Mouse (Mus musculus) cerebellum, adult 11 months (tissue): Measurements from ENCODE around the gene Zpbp.

ENCODE experiments used
- DNase-seq: peaks from one replicate; pipeline ENCODE4 v3.0.0; 2022

The Zpbp gene

GRCm38 (mm10) chr11:11461635-11462560 lies at the start of gene Zpbp, which contains the start of gene Spata48:
Gene Zpbp, minus strand, starts transcription at chr11:11462408.
Gene Spata48, plus strand, starts transcription at chr11:11462094.
- DNase-seq: peak; percentile 71

DNA sequence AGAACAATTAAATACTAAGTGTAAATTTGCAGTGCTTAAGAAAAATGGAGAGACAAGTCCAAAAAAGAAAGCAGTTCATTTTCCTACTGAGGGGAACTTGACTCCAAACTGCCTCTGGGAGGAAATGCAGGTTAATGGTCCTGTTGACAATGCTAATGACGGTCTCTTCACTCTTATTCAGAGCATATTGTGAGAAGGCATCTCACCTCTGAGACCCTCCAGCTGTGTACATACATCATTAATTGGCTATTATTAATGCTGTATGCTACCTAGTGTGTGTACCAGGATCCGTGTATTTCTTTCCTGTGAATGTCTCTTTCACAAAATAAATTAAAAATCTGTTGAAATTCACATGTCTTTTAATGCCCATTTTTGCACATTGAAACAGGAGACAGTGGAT lies 47.2 kb upstream of the Zpbp start:
- DNase-seq: no peak

DNA sequence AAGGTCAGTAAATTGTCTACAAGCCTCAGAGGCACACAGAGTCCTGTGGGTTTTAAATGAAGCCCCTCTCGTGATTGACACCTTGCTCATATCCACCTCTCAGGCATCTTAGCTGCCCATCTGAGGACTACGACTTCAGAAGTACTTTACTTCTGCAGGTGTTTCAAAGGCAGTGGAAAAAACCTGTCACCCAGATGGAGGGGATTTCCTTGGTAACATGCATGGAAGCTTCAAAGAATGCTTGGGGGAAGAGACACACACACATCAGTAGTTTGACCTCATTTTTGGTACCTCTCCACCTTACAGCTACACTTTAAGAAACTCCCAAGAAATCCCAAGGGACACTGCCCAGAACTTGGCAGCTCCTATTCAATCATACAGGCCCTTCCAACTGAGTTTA lies 44.0 kb upstream of the Zpbp start:
- no peak for DNase-seq

GRCm38 (mm10) chr11:11499944-11500343 lies 37.7 kb upstream of the Zpbp start:
- no peak for DNase-seq

- DNase-seq: no peak
These were observed 33.5 kb upstream of the Zpbp start for GRCm38 (mm10) chr11:11495697-11496096.

DNA sequence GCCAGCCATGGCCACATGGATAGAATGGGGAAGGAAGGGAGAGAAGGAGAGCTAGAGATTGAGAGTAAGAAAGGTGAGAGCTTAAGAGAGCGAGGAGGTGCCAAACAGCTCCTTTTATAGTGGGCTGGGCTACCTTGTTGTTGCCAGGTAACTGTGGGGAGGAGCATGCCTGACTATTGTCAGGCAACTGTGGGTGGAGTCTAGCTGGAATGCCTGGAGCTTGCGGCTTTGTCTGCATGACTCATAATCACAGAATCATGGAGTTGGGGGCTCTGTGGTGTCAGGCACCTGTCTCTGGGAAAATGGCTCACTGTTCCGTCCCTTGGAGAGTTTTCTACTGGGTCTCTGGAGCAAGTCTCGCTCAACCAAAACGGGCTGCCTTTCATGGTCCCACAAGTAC lies 29.8 kb upstream of the Zpbp start:
- no peak for DNase-seq

- no peak for DNase-seq
These were observed 22.2 kb upstream of the Zpbp start for GRCm38 (mm10) chr11:11484378-11484777.

- DNase-seq: no peak
These were observed 6.7 kb upstream of the Zpbp start for GRCm38 (mm10) chr11:11468924-11469323.

DNA sequence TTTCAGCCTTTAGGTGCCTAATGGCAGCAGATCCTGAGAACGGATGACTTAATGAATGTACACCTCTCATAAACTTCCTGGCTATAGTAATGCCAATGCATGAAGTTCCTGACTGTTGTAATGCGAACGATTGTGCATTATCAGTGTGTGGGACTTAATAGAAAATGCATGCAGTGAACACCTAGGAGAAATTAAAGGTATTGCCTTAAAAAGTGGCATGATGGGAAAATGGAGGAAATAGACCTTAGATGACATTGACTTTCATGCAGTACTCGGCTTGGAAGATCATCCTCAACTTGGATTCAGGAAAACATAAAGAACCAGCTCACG lies 318 bp upstream of the Zpbp start:
- DNase-seq: no peak

DNA sequence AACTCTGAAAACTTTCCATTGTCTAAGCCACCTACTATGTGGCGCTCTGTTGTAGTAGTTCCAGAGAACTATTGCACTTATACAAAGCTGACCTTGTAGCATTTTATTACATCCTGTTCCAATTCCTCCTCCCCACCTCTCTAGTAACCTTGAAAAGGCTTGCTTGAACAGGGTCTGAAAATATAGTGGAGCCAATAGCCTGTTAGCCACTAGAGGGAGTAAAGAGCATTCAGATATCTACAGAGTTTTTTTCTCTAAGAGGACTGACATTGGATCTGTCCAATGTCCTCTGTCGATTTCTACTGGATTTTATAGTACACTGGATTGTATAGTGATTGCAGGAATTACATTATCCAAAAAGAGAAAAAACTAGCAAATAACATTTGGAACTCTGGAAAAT lies 7.2 kb downstream of the Zpbp start:
- DNase-seq: no peak

DNA sequence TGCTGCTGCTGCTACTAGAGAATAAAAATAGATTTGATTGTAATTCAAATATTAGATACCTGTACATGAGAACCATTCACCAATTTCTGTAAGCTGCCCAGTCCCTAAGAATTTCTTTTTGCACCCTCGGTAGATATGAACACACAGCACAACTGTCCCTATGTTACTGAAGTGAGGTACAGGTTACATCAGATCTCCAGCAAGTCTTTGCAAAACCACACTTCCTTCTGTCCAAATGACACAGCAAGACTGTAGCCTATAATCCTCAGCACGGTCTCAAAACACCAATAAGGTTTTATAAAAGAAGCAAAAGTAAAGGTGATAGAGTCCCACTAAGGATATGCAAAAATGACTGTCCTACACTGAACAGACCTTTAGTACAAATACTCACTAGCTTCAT lies 44.9 kb downstream of the Zpbp start:
- DNase-seq: no peak

- no peak for DNase-seq
These were observed 48.0 kb downstream of the Zpbp start for GRCm38 (mm10) chr11:11414188-11414587.

GRCm38 (mm10) chr11:11394686-11395085 lies 67.5 kb downstream of the Zpbp start:
- DNase-seq: no peak

GRCm38 (mm10) chr11:11393164-11393563 lies 69.0 kb downstream of the Zpbp start:
- DNase-seq: no peak

GRCm38 (mm10) chr11:11371305-11371704 lies 90.9 kb downstream of the Zpbp start:
- no peak for DNase-seq

GRCm38 (mm10) chr11:11283512-11283911 lies 178.7 kb downstream of the Zpbp start:
- no peak for DNase-seq

GRCm38 (mm10) chr11:11280128-11280527 lies 182.1 kb downstream of the Zpbp start:
- no peak for DNase-seq

DNA sequence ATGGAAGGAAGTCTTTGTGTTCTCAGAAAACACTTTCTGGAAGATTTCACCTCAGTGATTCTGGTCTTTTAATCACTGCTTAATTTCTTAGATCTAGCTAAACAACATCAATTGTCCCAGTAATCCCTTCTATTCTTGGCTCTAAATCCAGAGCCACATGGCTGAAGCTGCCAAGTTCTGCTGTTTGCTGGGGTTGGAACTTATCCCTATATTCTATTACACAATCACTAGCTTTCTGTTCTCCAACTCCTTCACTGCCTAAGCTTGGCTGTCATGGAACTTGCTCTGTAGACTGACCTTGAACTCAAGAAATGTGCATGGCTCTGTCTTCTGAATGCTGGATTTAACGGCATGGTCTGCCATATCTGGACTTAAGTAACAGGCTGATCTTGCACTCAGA lies 204.9 kb downstream of the Zpbp start:
- DNase-seq: no peak

DNA sequence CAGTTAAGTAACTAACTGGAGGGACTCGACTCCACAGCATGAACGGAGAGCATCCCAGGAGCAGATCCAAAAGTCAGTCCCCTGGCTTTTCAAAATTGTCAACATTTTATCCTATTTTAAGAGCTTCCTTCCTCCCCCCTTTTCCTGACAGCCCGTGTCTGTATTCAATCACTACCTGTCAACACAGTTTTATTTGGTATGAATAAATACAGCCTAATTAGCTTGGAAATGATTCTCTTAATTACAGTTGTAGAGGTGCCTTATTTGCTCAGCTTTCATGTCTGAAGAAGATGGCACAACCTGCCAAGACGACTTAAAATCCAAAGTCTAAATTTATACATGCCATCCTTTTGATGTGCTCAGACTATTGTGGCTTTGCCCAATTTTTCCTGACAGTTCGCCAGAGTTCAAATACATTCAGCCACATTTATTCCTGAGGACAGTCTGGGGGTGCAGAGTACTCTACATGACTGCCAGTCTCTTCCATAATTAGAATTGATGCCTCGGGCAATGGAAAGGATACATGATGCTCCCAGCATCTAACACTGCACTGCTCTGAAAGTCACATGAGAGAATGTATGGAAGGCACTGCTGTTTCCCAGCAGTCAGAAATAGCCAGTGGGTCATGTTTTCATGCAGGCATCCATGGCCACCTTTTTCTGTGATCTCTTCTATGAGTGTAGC lies 219.4 kb downstream of the Zpbp start:
- no peak for DNase-seq

- DNase-seq: no peak
These were observed 222.9 kb downstream of the Zpbp start for GRCm38 (mm10) chr11:11239346-11239745.
